15 mouse cellular contexts compared by ENCODE assay signal in genomic region chr11:20902001-20902400, GRCm38 (mm10).
DNase-seq lines count a peak whose midpoint lies in the region; ATAC-seq and TF ChIP-seq lines count a peak whose summit lies in the region.
"Had no signal": no experiment of that assay in that cellular context is flagged by ENCODE, and none has a peak within 500 bp of the region (broad histone marks: within the 10 kb centered on the region; RNA-seq: fewer than 3 reads in every experiment).

No protein-coding gene starts in this region.

- no peak overlapping the region for H3K27ac ChIP-seq in forebrain, postnatal 0 days (ENCODE audit: low read depth, low read length)
- no peak overlapping the region for H3K27ac ChIP-seq in forebrain, embryonic 14.5 days (ENCODE audit: low read depth, low read length)
- H3K27ac ChIP-seq in kidney, adult 2 months (ENCODE audit: insufficient read depth, low read depth, low read length) = no peak overlapping the region
- H3K27ac ChIP-seq: embryonic facial prominence, embryonic 13.5 days; forebrain, embryonic 13.5 days; intestine, embryonic 15.5 days had no signal

- H3K27me3 ChIP-seq in forebrain, postnatal 0 days (ENCODE audit: insufficient read depth, low read length) = no peaks in the 10 kb centered on the region
- no peaks in the 10 kb centered on the region for H3K27me3 ChIP-seq in forebrain, embryonic 14.5 days (replicated peaks; ENCODE audit: control insufficient read depth, insufficient read depth, low read length)
- H3K27me3 ChIP-seq in kidney, adult 2 months (replicated peaks; ENCODE audit: control insufficient read depth, insufficient read depth, low read length) = no peaks in the 10 kb centered on the region
- H3K27me3 ChIP-seq: forebrain, embryonic 13.5 days; heart, embryonic 12.5 days; intestine, embryonic 15.5 days had no signal

- no peak for TF ChIP-seq CTCF in forebrain, postnatal 0 days (IDR thresholded peaks at IDR 0.05; ENCODE audit: low read depth)
- no peak for TF ChIP-seq CTCF in kidney, adult 2 months (conservative IDR thresholded peaks at IDR 0.05; ENCODE audit: insufficient read depth, insufficient read length, low read depth, low read length)

- H3K9me3 ChIP-seq in forebrain, postnatal 0 days (ENCODE audit: low read length) = no peaks in the 10 kb centered on the region
- H3K9me3 ChIP-seq in forebrain, embryonic 14.5 days (replicated peaks; ENCODE audit: control insufficient read depth, low read length) = no peaks in the 10 kb centered on the region
- H3K9me3 ChIP-seq: embryonic facial prominence, embryonic 13.5 days; forebrain, embryonic 13.5 days; heart, embryonic 12.5 days; intestine, embryonic 15.5 days had no signal

- H3K4me1 ChIP-seq in forebrain, postnatal 0 days (ENCODE audit: insufficient read depth) = no peaks in the 10 kb centered on the region
- H3K4me1 ChIP-seq in forebrain, embryonic 14.5 days (ENCODE audit: control insufficient read depth, insufficient read depth, low read length) = no peaks in the 10 kb centered on the region
- H3K4me1 ChIP-seq in kidney, adult 2 months (ENCODE audit: control insufficient read depth, insufficient read depth, low read length) = 0 out of 2 replicates have a peak, but pooled peaks cover 5% of the 10 kb centered on the region
- H3K4me1 ChIP-seq: forebrain, embryonic 13.5 days had no signal

- no peak for TF ChIP-seq POLR2A in kidney, adult 2 months (IDR thresholded peaks at IDR 0.05; ENCODE audit: low read depth, low read length)

- DNase-seq in forebrain, postnatal 0 days = peak; percentile 21
- DNase-seq in forebrain, embryonic 14.5 days (ENCODE audit: low spot score) = no peak
- DNase-seq in kidney, adult 2 months = peak; percentile 14
- DNase-seq in kidney, adult 18-20 months = no peak
- peak; percentile 52 for DNase-seq in Muller cell, postnatal 12 days (ENCODE audit: inconsistent ontology term)
- peak; percentile 78 for DNase-seq in adipocyte (ENCODE audit: low spot score)
- no peak for DNase-seq in ovary, adult 18-20 months (ENCODE audit: low spot score)
- DNase-seq: adrenal gland, postnatal 25 days; cerebellum, adult 2 months; cerebellum, postnatal 36 days; gastrocnemius, postnatal 10 days had no signal

- no peak overlapping the region for H3K4me3 ChIP-seq in forebrain, postnatal 0 days (ENCODE audit: low read depth, low read length)
- no peak overlapping the region for H3K4me3 ChIP-seq in forebrain, embryonic 14.5 days (ENCODE audit: low read depth, low read length)
- H3K4me3 ChIP-seq in kidney, adult 2 months (ENCODE audit: insufficient read depth, low read depth, low read length) = no peak overlapping the region
- H3K4me3 ChIP-seq: embryonic facial prominence, embryonic 13.5 days; forebrain, embryonic 13.5 days; heart, embryonic 12.5 days; intestine, embryonic 15.5 days had no signal

- no peak overlapping the region for H3K4me2 ChIP-seq in forebrain, postnatal 0 days (ENCODE audit: low read depth)
- no peak overlapping the region for H3K4me2 ChIP-seq in forebrain, embryonic 14.5 days (ENCODE audit: low read length)
- H3K4me2 ChIP-seq: embryonic facial prominence, embryonic 13.5 days; forebrain, embryonic 13.5 days; heart, embryonic 12.5 days; intestine, embryonic 15.5 days had no signal

- no peak for ATAC-seq in forebrain, postnatal 0 days
- no peak for ATAC-seq in forebrain, embryonic 14.5 days
- ATAC-seq: forebrain, embryonic 13.5 days; intestine, embryonic 15.5 days had no signal

- H3K36me3 ChIP-seq in forebrain, postnatal 0 days (ENCODE audit: insufficient read depth) = no peaks in the 10 kb centered on the region
- H3K36me3 ChIP-seq in forebrain, embryonic 14.5 days (ENCODE audit: control insufficient read depth, insufficient read depth, low read length) = no peaks in the 10 kb centered on the region
- H3K36me3 ChIP-seq in kidney, adult 2 months (ENCODE audit: control insufficient read depth, insufficient read depth, low read length) = no peaks in the 10 kb centered on the region
- H3K36me3 ChIP-seq: embryonic facial prominence, embryonic 13.5 days; heart, embryonic 12.5 days; intestine, embryonic 15.5 days had no signal

- WGBS in forebrain, postnatal 0 days = 68% methylated on average over 2 of the region's 2 CpGs
- WGBS in forebrain, embryonic 14.5 days = 72% methylated on average over 2 of the region's 2 CpGs
- WGBS in kidney, adult 2 months = 24% methylated on average over 2 of the region's 2 CpGs

- H3K9ac ChIP-seq in forebrain, postnatal 0 days = no peak overlapping the region
- H3K9ac ChIP-seq in forebrain, embryonic 14.5 days (ENCODE audit: low read length) = no peak overlapping the region
- H3K9ac ChIP-seq: embryonic facial prominence, embryonic 13.5 days; forebrain, embryonic 13.5 days; heart, embryonic 12.5 days; intestine, embryonic 15.5 days had no signal

Comparison
In these comparisons a context has a peak if more than half of its experiments do, and no peak if none do; other contexts are left out.
1. DNase-seq: peak in forebrain, postnatal 0 days (single experiment), kidney, adult 2 months (single experiment), Muller cell, postnatal 12 days (single experiment) and adipocyte (single experiment); none in forebrain, embryonic 14.5 days (single experiment), kidney, adult 18-20 months (single experiment) and ovary, adult 18-20 months (single experiment).